Mouse (Mus musculus) midbrain, embryonic 12.5 days (tissue): ENCODE measurements around the gene Gm42791. TPM values are rescaled to one million over a fixed set of nuclear protein-coding genes. Genes with fewer than 3 reads are reported as not detected.

Experiments
- ATAC-seq: fragments of 200-750 bp; cut with Nextera tagmentation; 2 replicates; pipeline ENCODE4 v1.8.0; 2017; ENCODE audit warnings: low read depth, moderate TSS enrichment, moderate library complexity; ENCODE audit not compliant: low FRiP score
- H3K27ac ChIP-seq: fragments of 300-500 bp; sonication (generic); replicated peaks from 2 replicates; pipeline ENCODE4 v1.5.1; 2016; ENCODE audit warnings: mild to moderate bottlenecking
- H3K27me3 ChIP-seq: fragments of 300-500 bp; sonication (generic); 2 replicates; pipeline ENCODE4 v1.6.1; 2016; ENCODE audit warnings: mild to moderate bottlenecking
- H3K36me3 ChIP-seq: fragments of 300-500 bp; sonication (generic); 2 replicates; pipeline ENCODE4 v1.6.1; 2016
- H3K4me1 ChIP-seq: fragments of 300-500 bp; sonication (generic); 2 replicates; pipeline ENCODE4 v1.6.1; 2016
- H3K4me2 ChIP-seq: fragments of 300-500 bp; sonication (generic); replicated peaks from 2 replicates; pipeline ENCODE4 v1.6.1; 2016; ENCODE audit warnings: mild to moderate bottlenecking, moderate library complexity
- H3K4me3 ChIP-seq: fragments of 300-500 bp; sonication (generic); 2 replicates; pipeline ENCODE4 v1.5.1; 2016; ENCODE audit warnings: mild to moderate bottlenecking
- H3K9ac ChIP-seq: fragments of 300-500 bp; sonication (generic); replicated peaks from 2 replicates; pipeline ENCODE4 v1.6.1; 2016; ENCODE audit warnings: mild to moderate bottlenecking, moderate library complexity
- H3K9me3 ChIP-seq: fragments of 300-500 bp; sonication (generic); 2 replicates; pipeline ENCODE4 v1.6.1; 2016; ENCODE audit warnings: mild to moderate bottlenecking
- WGBS: fragments of 180-500 bp; shearing (Covaris S2); methylation state at CpG from one replicate; pipeline ENCODE4 v1.1.7; 2016; 5-methylcytosine and 5-hydroxymethylcytosine counted together
- polyA plus RNA-seq: library from polyadenylated mRNA; unstranded; fragments of >200 nt; fragmentation: Nextera tagmentation; extraction: Ambion mirVana; gene quantifications from 2 replicates; pipeline ENCODE4 v1.2.1, GENCODE M21; 2016

Gene Gm42791
- polyA plus RNA-seq, 1 experiment from 2014 or later = 2.0 TPM

- H3K9me3 ChIP-seq = no peaks in the 10 kb centered on the region
- no peaks in the 10 kb centered on the region for H3K36me3 ChIP-seq
Measured at GRCm38 (mm10) chr5:149020681-149021062, 25.7 kb upstream of the Gm42791 start.

GRCm38 (mm10) chr5:149020059-149020680, 25.2 kb upstream of the Gm42791 start:
- no peak overlapping the region for H3K4me2 ChIP-seq

More at GRCm38 (mm10) chr5:149020681-149021062, 25.7 kb upstream of the Gm42791 start:
- Histone ChIP-seq H3K9ac (no peak overlapping the region), H3K4me3 (no peak overlapping the region), H3K27me3 (peaks cover 20% of the 10 kb centered on the region), H3K4me2 (no peak overlapping the region), H3K27ac (no peak overlapping the region), H3K4me1 (peaks cover 5% of the 10 kb centered on the region; the same call in 1 of the 2 replicates)
- no peak for ATAC-seq
- 75% methylated on average over 16 of the region's 16 CpGs for WGBS

GRCm38 (mm10) chr5:149017666-149018415, 22.9 kb upstream of the Gm42791 start:
- no peak overlapping the region for H3K4me2 ChIP-seq
- H3K27me3 ChIP-seq = peaks cover 35% of the 10 kb centered on the region
- 89% methylated on average over 3 of the region's 3 CpGs for WGBS
- no peak overlapping the region for H3K9ac ChIP-seq
- no peaks in the 10 kb centered on the region for H3K9me3 ChIP-seq
- no peaks in the 10 kb centered on the region for H3K36me3 ChIP-seq
- peaks cover 17% of the 10 kb centered on the region for H3K4me1 ChIP-seq
- no peak for ATAC-seq
- H3K4me3 ChIP-seq = no peak overlapping the region
- H3K27ac ChIP-seq = no peak overlapping the region

More at GRCm38 (mm10) chr5:149020059-149020680, 25.2 kb upstream of the Gm42791 start:
- ATAC-seq = no peak
- no peak overlapping the region for H3K9ac ChIP-seq
- no peaks in the 10 kb centered on the region for H3K36me3 ChIP-seq
- H3K9me3 ChIP-seq = no peaks in the 10 kb centered on the region
- no peak overlapping the region for H3K27ac ChIP-seq
- peaks cover 9% of the 10 kb centered on the region; the same call in 1 of the 2 replicates for H3K4me1 ChIP-seq
- no peak overlapping the region for H3K4me3 ChIP-seq
- WGBS = 53% methylated on average over 18 of the region's 18 CpGs
- peaks cover 23% of the 10 kb centered on the region for H3K27me3 ChIP-seq

- Histone ChIP-seq H3K4me3 (no peak overlapping the region), H3K4me2 (no peak overlapping the region), H3K4me1 (peaks cover 17% of the 10 kb centered on the region), H3K9me3 (no peaks in the 10 kb centered on the region), H3K36me3 (no peaks in the 10 kb centered on the region), H3K27me3 (peaks cover 35% of the 10 kb centered on the region), H3K27ac (no peak overlapping the region), H3K9ac (no peak overlapping the region)
- 95% methylated on average over 3 of the region's 3 CpGs for WGBS
- ATAC-seq = no peak
Measured at GRCm38 (mm10) chr5:149017181-149017580, 22.2 kb upstream of the Gm42791 start.

- Histone ChIP-seq H3K27ac (no peak overlapping the region), H3K4me1 (peaks cover 17% of the 10 kb centered on the region), H3K9me3 (no peaks in the 10 kb centered on the region), H3K9ac (no peak overlapping the region), H3K4me2 (peak overlapping the region; percentile 84), H3K36me3 (no peaks in the 10 kb centered on the region), H3K4me3 (no peak overlapping the region), H3K27me3 (peaks cover 35% of the 10 kb centered on the region)
- no peak for ATAC-seq
- 71% methylated on average over 5 of the region's 5 CpGs for WGBS
Measured at GRCm38 (mm10) chr5:149016261-149016660, 21.3 kb upstream of the Gm42791 start.

GRCm38 (mm10) chr5:149015335-149016201, 20.6 kb upstream of the Gm42791 start:
- Histone ChIP-seq H3K9ac (peak overlapping the region; percentile 58), H3K27me3 (peaks cover 33% of the 10 kb centered on the region), H3K36me3 (no peaks in the 10 kb centered on the region), H3K27ac (no peak overlapping the region), H3K9me3 (no peaks in the 10 kb centered on the region), H3K4me1 (peaks cover 17% of the 10 kb centered on the region), H3K4me2 (peak overlapping the region; percentile 84), H3K4me3 (peak overlapping the region; percentile 52)
- ATAC-seq = peak; percentile 74
- 2% methylated on average over 36 of the region's 37 CpGs for WGBS

GRCm38 (mm10) chr5:149014600-149015268, 19.8 kb upstream of the Gm42791 start:
- Histone ChIP-seq H3K4me3 (peak overlapping the region; percentile 52), H3K4me1 (peaks cover 17% of the 10 kb centered on the region), H3K9me3 (no peaks in the 10 kb centered on the region), H3K27ac (no peak overlapping the region), H3K9ac (peak overlapping the region; percentile 58; the same call in 1 of the 2 replicates), H3K27me3 (peaks cover 24% of the 10 kb centered on the region), H3K4me2 (peak overlapping the region; percentile 84), H3K36me3 (no peaks in the 10 kb centered on the region)
- 11% methylated on average over 17 of the region's 17 CpGs for WGBS
- 0 out of 2 replicates have a peak, but pooled peaks have one; percentile 10 for ATAC-seq

GRCm38 (mm10) chr5:149013817-149014508, 19.0 kb upstream of the Gm42791 start:
- peaks cover 24% of the 10 kb centered on the region for H3K27me3 ChIP-seq
- H3K9ac ChIP-seq = no peak overlapping the region
- ATAC-seq = no peak
- no peaks in the 10 kb centered on the region for H3K36me3 ChIP-seq
- H3K4me2 ChIP-seq = no peak overlapping the region
- H3K27ac ChIP-seq = no peak overlapping the region
- H3K9me3 ChIP-seq = no peaks in the 10 kb centered on the region
- WGBS = 71% methylated on average over 7 of the region's 7 CpGs
- H3K4me1 ChIP-seq = peaks cover 17% of the 10 kb centered on the region
- no peak overlapping the region for H3K4me3 ChIP-seq

GRCm38 (mm10) chr5:149009111-149009510, 14.2 kb upstream of the Gm42791 start:
- WGBS = 92% methylated on average over 3 of the region's 3 CpGs
- Histone ChIP-seq H3K4me2 (no peak overlapping the region), H3K4me1 (peaks cover 15% of the 10 kb centered on the region; the same call in 1 of the 2 replicates), H3K27me3 (peaks cover 13% of the 10 kb centered on the region), H3K9me3 (no peaks in the 10 kb centered on the region), H3K36me3 (no peaks in the 10 kb centered on the region), H3K4me3 (no peak overlapping the region), H3K27ac (no peak overlapping the region), H3K9ac (no peak overlapping the region)
- ATAC-seq = no peak

- H3K9ac ChIP-seq = 0 out of 2 replicates have a peak overlapping the region, but pooled peaks have one; percentile 20
Measured at GRCm38 (mm10) chr5:149007295-149007646, 12.3 kb upstream of the Gm42791 start.

More at GRCm38 (mm10) chr5:149007295-149007646, 12.3 kb upstream of the Gm42791 start:
- Histone ChIP-seq H3K4me1 (peaks cover 21% of the 10 kb centered on the region; the same call in 1 of the 2 replicates), H3K4me2 (peak overlapping the region; percentile 46), H3K36me3 (no peaks in the 10 kb centered on the region), H3K27me3 (peaks cover 11% of the 10 kb centered on the region), H3K9me3 (no peaks in the 10 kb centered on the region), H3K27ac (no peak overlapping the region), H3K4me3 (0 out of 2 replicates have a peak overlapping the region, but pooled peaks have one; percentile 15)
- ATAC-seq = peak; percentile 6; the same call in 1 of the 2 replicates
- 68% methylated on average over 5 of the region's 5 CpGs for WGBS
